Mouse (Mus musculus) yolk sac, embryonic 10.5 days (tissue): ENCODE measurements around the gene Rab30.
A peak's percentile ranks its signal among the peaks of the same experiment; 100 is the strongest.
"Not testable (repeated sequence)": the region's sequence is repeated elsewhere in the genome, so short reads cannot be mapped to it uniquely, and the experiment has no call there.

Source experiments
- DNase-seq: peaks from one replicate; pipeline ENCODE4 v3.0.0-alpha.2; 2017; ENCODE audit warnings: low spot score

The Rab30 gene

GRCm38 (mm10) chr7:92741152-92741860 lies at the start of gene Rab30:
TSS of gene Rab30 (plus strand) at chr7:92741603.
- DNase-seq: peak; percentile 98

- no peak for DNase-seq
Observed at GRCm38 (mm10) chr7:92696395-92696794, 45.0 kb upstream of the Rab30 start.

GRCm38 (mm10) chr7:92698770-92699169 lies 42.6 kb upstream of the Rab30 start:
- no peak for DNase-seq

- DNase-seq: no peak
Observed at GRCm38 (mm10) chr7:92703661-92704060, 37.7 kb upstream of the Rab30 start.

- DNase-seq: no peak
Observed at GRCm38 (mm10) chr7:92705534-92705933, 35.9 kb upstream of the Rab30 start.

- DNase-seq: no peak
Observed at GRCm38 (mm10) chr7:92706711-92707110, 34.7 kb upstream of the Rab30 start.

GRCm38 (mm10) chr7:92709573-92709972 lies 31.8 kb upstream of the Rab30 start:
- no peak for DNase-seq

GRCm38 (mm10) chr7:92711593-92711992 lies 29.8 kb upstream of the Rab30 start:
- no peak for DNase-seq

GRCm38 (mm10) chr7:92715055-92715454 lies 26.3 kb upstream of the Rab30 start:
- DNase-seq: no peak

- DNase-seq: no peak
Observed at GRCm38 (mm10) chr7:92720156-92720905, 21.1 kb upstream of the Rab30 start.

- DNase-seq: no peak
Observed at GRCm38 (mm10) chr7:92723750-92724149, 17.7 kb upstream of the Rab30 start.

GRCm38 (mm10) chr7:92724261-92724660 lies 17.1 kb upstream of the Rab30 start:
- DNase-seq: no peak

- DNase-seq: not testable (repeated sequence)
Observed at GRCm38 (mm10) chr7:92729583-92729982, 11.8 kb upstream of the Rab30 start.

- no peak for DNase-seq
Observed at GRCm38 (mm10) chr7:92730465-92730864, 10.9 kb upstream of the Rab30 start.

- DNase-seq: no peak
Observed at GRCm38 (mm10) chr7:92730959-92731358, 10.4 kb upstream of the Rab30 start.

GRCm38 (mm10) chr7:92732136-92732535 lies 9.3 kb upstream of the Rab30 start:
- no peak for DNase-seq

GRCm38 (mm10) chr7:92737560-92737959 lies 3.8 kb upstream of the Rab30 start:
- DNase-seq: no peak

- DNase-seq: no peak
Observed at GRCm38 (mm10) chr7:92739956-92740355, 1.4 kb upstream of the Rab30 start.

- DNase-seq: no peak
Observed at GRCm38 (mm10) chr7:92740411-92741115, 840 bp upstream of the Rab30 start.

- DNase-seq: no peak
Observed at GRCm38 (mm10) chr7:92741861-92742249, 452 bp downstream of the Rab30 start.

- DNase-seq: no peak
Observed at GRCm38 (mm10) chr7:92742341-92742741, 938 bp downstream of the Rab30 start.

- peak; percentile 54 for DNase-seq
Observed at GRCm38 (mm10) chr7:92742774-92743173, 1.4 kb downstream of the Rab30 start.

- DNase-seq: no peak
Observed at GRCm38 (mm10) chr7:92743325-92743724, 1.9 kb downstream of the Rab30 start.
